Mouse (Mus musculus): ENCODE measurements at regions not wholly inside any gene's neighbourhood (a gene's known extent, or its start where the extent isn't known, plus 50 kb on each side); places are given as distances from the start of the nearest gene placed in this dataset.

- Histone ChIP-seq H3K27ac (no peak overlapping the region), H3K4me3 (no peak overlapping the region)
- DNase-seq = no peak
- intact Hi-C loops (cut with DNase I) = no loop called here
- TF ChIP-seq CTCF (IDR thresholded peaks at IDR 0.05) = no peak
These were observed 170.7 kb upstream of the 4933412E24Rik start for GRCm38 (mm10) chr15:60187002-60187715.

- H3K27ac ChIP-seq = no peak overlapping the region
- DNase-seq = no peak
- intact Hi-C loops (cut with DNase I) = no loop called here
- TF ChIP-seq CTCF (IDR thresholded peaks at IDR 0.05) = no peak
- no peak overlapping the region for H3K4me3 ChIP-seq
These were observed 125.2 kb upstream of the 4933412E24Rik start for GRCm38 (mm10) chr15:60141554-60142070.

GRCm38 (mm10) chr15:60136671-60137070 is 120.3 kb upstream of the 4933412E24Rik start:
- intact Hi-C loops (cut with DNase I) = no loop called here
- no peak for DNase-seq
- H3K4me3 ChIP-seq = no peak overlapping the region

GRCm38 (mm10) chr15:60134515-60134914 is 118.1 kb upstream of the 4933412E24Rik start:
- Histone ChIP-seq H3K4me3 (no peak overlapping the region), H3K27ac (no peak overlapping the region)
- no peak for TF ChIP-seq CTCF (IDR thresholded peaks at IDR 0.05)
- DNase-seq = no peak
- intact Hi-C loops (cut with DNase I) = no loop called here

More at GRCm38 (mm10) chr15:60136671-60137070, 120.3 kb upstream of the 4933412E24Rik start:
- no peak for TF ChIP-seq CTCF (IDR thresholded peaks at IDR 0.05)
- no peak overlapping the region for H3K27ac ChIP-seq

- H3K4me3 ChIP-seq = no peak overlapping the region
- no peak for TF ChIP-seq CTCF (IDR thresholded peaks at IDR 0.05)
- H3K27ac ChIP-seq = no peak overlapping the region
- DNase-seq = no peak
- intact Hi-C loops (cut with DNase I) = no loop called here
These were observed 116.3 kb upstream of the 4933412E24Rik start for GRCm38 (mm10) chr15:60132701-60133100.

- no peak for DNase-seq
- Histone ChIP-seq H3K27ac (no peak overlapping the region), H3K4me3 (no peak overlapping the region)
- no peak for TF ChIP-seq CTCF (IDR thresholded peaks at IDR 0.05)
- intact Hi-C loops (cut with DNase I) = no loop called here
These were observed 108.0 kb upstream of the 4933412E24Rik start for GRCm38 (mm10) chr15:60124461-60124860.

GRCm38 (mm10) chr15:60119926-60120325 is 103.5 kb upstream of the 4933412E24Rik start:
- Histone ChIP-seq H3K4me3 (no peak overlapping the region), H3K27ac (no peak overlapping the region)
- intact Hi-C loops (cut with DNase I) = no loop called here
- no peak for TF ChIP-seq CTCF (IDR thresholded peaks at IDR 0.05)
- no peak for DNase-seq

- H3K4me3 ChIP-seq = no peak overlapping the region
- no peak for DNase-seq
- no peak for TF ChIP-seq CTCF (IDR thresholded peaks at IDR 0.05)
- intact Hi-C loops (cut with DNase I) = no loop called here
- H3K27ac ChIP-seq = no peak overlapping the region
These were observed 95.5 kb upstream of the 4933412E24Rik start for GRCm38 (mm10) chr15:60111885-60112284.

- no peak overlapping the region for H3K4me3 ChIP-seq
- intact Hi-C loops (cut with DNase I) = no loop called here
- DNase-seq = no peak
These were observed 94.6 kb upstream of the 4933412E24Rik start for GRCm38 (mm10) chr15:60111046-60111445.

GRCm38 (mm10) chr15:60104126-60104525 is 87.7 kb upstream of the 4933412E24Rik start:
- TF ChIP-seq CTCF (IDR thresholded peaks at IDR 0.05) = no peak
- DNase-seq = no peak
- Histone ChIP-seq H3K27ac (no peak overlapping the region), H3K4me3 (no peak overlapping the region)
- intact Hi-C loops (cut with DNase I) = no loop called here

More at GRCm38 (mm10) chr15:60111046-60111445, 94.6 kb upstream of the 4933412E24Rik start:
- TF ChIP-seq CTCF (IDR thresholded peaks at IDR 0.05) = no peak
- H3K27ac ChIP-seq = no peak overlapping the region

- intact Hi-C loops (cut with DNase I) = no loop called here
These were observed 85.3 kb upstream of the 4933412E24Rik start for GRCm38 (mm10) chr15:60101485-60102280.

GRCm38 (mm10) chr15:60097141-60097540 is 80.7 kb upstream of the 4933412E24Rik start:
- no peak overlapping the region for H3K27ac ChIP-seq
- peak; percentile 24 for DNase-seq
- peak; percentile 65 for TF ChIP-seq CTCF (IDR thresholded peaks at IDR 0.05)
- no peak overlapping the region for H3K4me3 ChIP-seq
- intact Hi-C loops (cut with DNase I) = no loop called here

More at GRCm38 (mm10) chr15:60101485-60102280, 85.3 kb upstream of the 4933412E24Rik start:
- no peak for TF ChIP-seq CTCF (IDR thresholded peaks at IDR 0.05)
- DNase-seq = no peak
- no peak overlapping the region for H3K27ac ChIP-seq
- no peak overlapping the region for H3K4me3 ChIP-seq

GRCm38 (mm10) chr15:60096131-60096530 is 79.7 kb upstream of the 4933412E24Rik start:
- DNase-seq = no peak
- H3K27ac ChIP-seq = no peak overlapping the region
- no peak for TF ChIP-seq CTCF (IDR thresholded peaks at IDR 0.05)
- intact Hi-C loops (cut with DNase I) = no loop called here
- H3K4me3 ChIP-seq = no peak overlapping the region
